Mouse (Mus musculus): Measurements from ENCODE around the gene Plac8. TPM values are rescaled to one million over a fixed set of nuclear protein-coding genes. Genes with fewer than 3 reads are reported as not detected.

Gene Plac8
- polyA plus RNA-seq (2012) = 60.6 and 83.1 TPM in 2 replicates

DNA sequence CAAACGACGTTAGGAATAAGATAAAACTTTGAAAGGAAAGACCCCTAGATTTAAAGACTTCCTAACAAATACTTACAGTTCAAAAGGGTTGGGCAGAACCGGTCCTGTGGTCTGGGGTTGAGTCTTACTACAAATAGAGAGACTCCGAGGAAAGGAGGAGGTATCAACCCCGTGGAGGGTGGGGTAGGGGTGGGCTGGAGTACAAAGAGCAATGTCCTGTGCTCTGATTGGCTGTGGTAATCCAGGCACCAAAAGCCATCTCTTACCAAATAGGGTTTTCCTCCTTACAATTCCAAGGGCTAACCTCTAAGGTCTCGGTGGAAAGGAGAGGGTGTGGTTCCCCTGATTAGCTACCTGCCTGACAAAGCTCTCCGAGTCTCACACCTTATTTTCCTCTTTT lies at the start of gene Plac8:
Gene Plac8 (minus strand): TSS at position 177 of the 400 bp plus-strand sequence.

GRCm38 (mm10) chr5:100518049-100519026 lies 53.7 kb downstream of the Plac8 start, which contains the start of gene Cops4:
TSS of gene Cops4 (plus strand) at chr5:100518309.

Other genes with a start within 250 kb of the Plac8 start
- 149 and 156 TPM in 2 replicates for gene Sec31a, start 156.0 kb downstream of the Plac8 start, polyA plus RNA-seq (2012)
- 1.5 and 1.6 TPM in 2 replicates for gene Lin54, start 71.6 kb downstream of the Plac8 start, polyA plus RNA-seq (2012)
- gene Cops4, start 53.9 kb downstream of the Plac8 start, polyA plus RNA-seq (2012) = 9.5 and 12.0 TPM in 2 replicates
- 52.9 and 54.3 TPM in 2 replicates for gene Coq2, start 102.9 kb upstream of the Plac8 start, polyA plus RNA-seq (2012)
- gene Hpse, start 147.5 kb upstream of the Plac8 start, polyA plus RNA-seq (2012) = 11.0 and 19.0 TPM in 2 replicates
- gene Helq, start 226.4 kb upstream of the Plac8 start, polyA plus RNA-seq (2012) = 13.7 and 16.2 TPM in 2 replicates
- gene Mrps18c, start 226.4 kb upstream of the Plac8 start, polyA plus RNA-seq (2012) = 7.0 and 11.1 TPM in 2 replicates
- 6.5 and 8.9 TPM in 2 replicates for gene Abraxas1, start 248.7 kb upstream of the Plac8 start, polyA plus RNA-seq (2012)